Mouse (Mus musculus) adrenal gland, adult 10 weeks (tissue): ENCODE data around the gene Vmn2r25. TPM values are rescaled to one million over a fixed set of nuclear protein-coding genes. Genes with fewer than 3 reads are reported as not detected.

Source experiments
- polyA plus RNA-seq: library from polyadenylated mRNA; stranded (reverse); fragments of 350-450 nt; fragmentation: Illumina TruSeq; extraction: RNeasy Lipid Tissue Mini Kit (QIAGEN cat#74804); gene quantifications from one replicate; pipeline ENCODE4 v1.2.3, GENCODE M21; 2014; ENCODE audit warnings: low read depth, low replicate concordance

The Vmn2r25 gene
- not detected for polyA plus RNA-seq

GRCm38 (mm10) chr6:123853363-123853762 lies at the start of gene Vmn2r25:
TSS of gene Vmn2r25 (minus strand) at chr6:123853463.

GRCm38 (mm10) chr6:123778579-123778978 lies 74.7 kb downstream of the Vmn2r25 start, which contains the start of gene Vmn2r24:
TSS of gene Vmn2r24 (plus strand) at chr6:123778879.

Other genes with a start within 250 kb of the Vmn2r25 start
- not detected for gene Vmn2r22, start 202.7 kb downstream of the Vmn2r25 start, polyA plus RNA-seq
- gene Vmn2r23, start 150.8 kb downstream of the Vmn2r25 start, polyA plus RNA-seq: not detected
- gene Vmn2r24, start 74.6 kb downstream of the Vmn2r25 start, polyA plus RNA-seq: not detected
- gene Vmn2r26, start 171.1 kb upstream of the Vmn2r25 start, polyA plus RNA-seq: not detected